Mouse (Mus musculus) spleen, adult 2 months (tissue): ENCODE data around the gene Nmt1.

Experiments
- CTCF ChIP-seq: fragments of 200-500 bp; IDR thresholded peaks from 2 replicates; pipeline ENCODE4 v1.5.1; 2011; ENCODE audit warnings: mild to moderate bottlenecking, inconsistent platforms; ENCODE audit not compliant: insufficient read depth, insufficient read length, insufficient replicate concordance; ENCODE audit errors: extremely low read depth
- POLR2A ChIP-seq: fragments of 200-500 bp; IDR thresholded peaks from 2 replicates; pipeline ENCODE4 v1.6.1; 2011; ENCODE audit warnings: low read depth, low read length, inconsistent platforms

- TF ChIP-seq POLR2A (no peak), CTCF (no peak)
Measured at GRCm38 (mm10) chr11:103112552-103112912, 84.5 kb downstream of the Nmt1 start.
